ENCODE assay signal across 8 mouse cellular contexts in genomic region chr15:79774117-79775027, GRCm38 (mm10). TPM values are rescaled to one million over a fixed set of nuclear protein-coding genes. Genes with fewer than 3 reads are reported as not detected.
A peak's percentile ranks its signal among the peaks of the same experiment; 100 is the strongest.
DNase-seq lines count a peak whose midpoint lies in the region; ATAC-seq and TF ChIP-seq lines count a peak whose summit lies in the region.

No protein-coding gene starts in this region.

- peaks cover 3% of the 10 kb centered on the region; the same call in 1 of the 2 replicates for H3K9me3 ChIP-seq in hindbrain, embryonic 10.5 days
- H3K9me3 ChIP-seq in lung, postnatal 0 days (ENCODE audit: low read length): no peaks in the 10 kb centered on the region

- no peaks in the 10 kb centered on the region for H3K27me3 ChIP-seq in hindbrain, embryonic 10.5 days (ENCODE audit: insufficient read depth, poor library complexity, severe bottlenecking)
- H3K27me3 ChIP-seq in lung, postnatal 0 days (replicated peaks; ENCODE audit: insufficient read depth, low read length): no peaks in the 10 kb centered on the region

- TF ChIP-seq CTCF in lung, postnatal 0 days (IDR thresholded peaks at IDR 0.05): no peak

- peak overlapping the region; percentile 91 for H3K27ac ChIP-seq in hindbrain, embryonic 10.5 days
- peak overlapping the region; percentile 76 for H3K27ac ChIP-seq in lung, postnatal 0 days (ENCODE audit: low read length)

- peak; percentile 100 for DNase-seq in MN1 (ENCODE audit: low spot score)
- DNase-seq in cerebellum, adult 9-10 months: peak; percentile 99
- peak; percentile 95 for DNase-seq in hindbrain, embryonic 10.5 days (ENCODE audit: low spot score)
- peak; percentile 98 for DNase-seq in layer of hippocampus, adult 9-11 months
- peak; percentile 99 for DNase-seq in lung, postnatal 0 days (ENCODE audit: low spot score)
- peak; percentile 94 for DNase-seq in ovary, postnatal 14 days (ENCODE audit: low spot score)
- DNase-seq in thymus, postnatal 14 days: peak; percentile 97

- H3K4me3 ChIP-seq in hindbrain, embryonic 10.5 days: peak overlapping the region; percentile 74
- peak overlapping the region; percentile 90 for H3K4me3 ChIP-seq in lung, postnatal 0 days (ENCODE audit: low read depth, low read length)

- H3K4me2 ChIP-seq in lung, postnatal 0 days (replicated peaks; ENCODE audit: low read depth, low read length): peak overlapping the region; percentile 71

- ATAC-seq in frontal cortex, adult (ENCODE audit: low TSS enrichment): peak; percentile 91
- ATAC-seq in lung, postnatal 0 days: peak; percentile 99

- no peaks in the 10 kb centered on the region for H3K36me3 ChIP-seq in hindbrain, embryonic 10.5 days
- no peaks in the 10 kb centered on the region for H3K36me3 ChIP-seq in lung, postnatal 0 days (ENCODE audit: insufficient read depth, low read length)

- WGBS in hindbrain, embryonic 10.5 days: under 1% methylated on average over 50 of the region's 50 CpGs
- under 1% methylated on average over 49 of the region's 50 CpGs for WGBS in lung, postnatal 0 days

- H3K9ac ChIP-seq in lung, postnatal 0 days (replicated peaks; ENCODE audit: low read depth): peak overlapping the region; percentile 76

- TF ChIP-seq EP300 in lung, postnatal 0 days (IDR thresholded peaks at IDR 0.05): no peak

- H3K4me1 ChIP-seq in hindbrain, embryonic 10.5 days (replicated peaks): peaks cover 29% of the 10 kb centered on the region
- peaks cover 7% of the 10 kb centered on the region; the same call in 1 of the 2 replicates for H3K4me1 ChIP-seq in lung, postnatal 0 days (ENCODE audit: insufficient read depth, low read depth, low read length)

RNA-seq across cellular contexts. Expression of gene Dnal4, which starts 3.3 kb away (rescaled TPM):
- 68.0 and 83.0 TPM in 2 replicates for polyA plus RNA-seq in hindbrain, embryonic 10.5 days (2016; fragmentation: Nextera tagmentation; extraction: Ambion mirVana)
- 49.5 and 52.4 TPM in 2 replicates for polyA plus RNA-seq in lung, postnatal 0 days (2015; fragmentation: Nextera tagmentation; extraction: Ambion mirVana)

RNA-seq across cellular contexts. Expression of gene Nptxr, which starts 30.2 kb away (rescaled TPM):
- 2.2 and 4.6 TPM in 2 replicates for polyA plus RNA-seq in hindbrain, embryonic 10.5 days (2016; fragmentation: Nextera tagmentation; extraction: Ambion mirVana)
- polyA plus RNA-seq in lung, postnatal 0 days (2015; fragmentation: Nextera tagmentation; extraction: Ambion mirVana): 1.0 and 1.2 TPM in 2 replicates

RNA-seq across cellular contexts. Expression of gene Sun2, which starts 32.0 kb away (rescaled TPM):
- 2.0 and 5.0 TPM in 2 replicates for polyA plus RNA-seq in hindbrain, embryonic 10.5 days (2016; fragmentation: Nextera tagmentation; extraction: Ambion mirVana)
- 4.5 and 5.1 TPM in 2 replicates for polyA plus RNA-seq in lung, postnatal 0 days (2015; fragmentation: Nextera tagmentation; extraction: Ambion mirVana)

RNA-seq across cellular contexts. Expression of gene Npcd, which starts 59.7 kb away (rescaled TPM):
- 0.14 and 0.17 TPM in 2 replicates for polyA plus RNA-seq in hindbrain, embryonic 10.5 days (2016; fragmentation: Nextera tagmentation; extraction: Ambion mirVana)
- 0.13 TPM in 1 of 2 replicates, not detected in the other for polyA plus RNA-seq in lung, postnatal 0 days (2015; fragmentation: Nextera tagmentation; extraction: Ambion mirVana)

Comparison
In these comparisons a context has a peak if more than half of its experiments do, and no peak if none do; other contexts are left out.
1. Peak in every context shown above with its lines: DNase-seq, ATAC-seq, H3K4me3 ChIP-seq and H3K27ac ChIP-seq.